Mouse (Mus musculus): ENCODE measurements around the gene Afmid. TPM values are rescaled to one million over a fixed set of nuclear protein-coding genes. Genes with fewer than 3 reads are reported as not detected.
A peak's percentile ranks its signal among the peaks of the same experiment; 100 is the strongest.

Gene Afmid
- polyA plus RNA-seq, 1 experiment from 2014 or later = 15.4 TPM

DNA sequence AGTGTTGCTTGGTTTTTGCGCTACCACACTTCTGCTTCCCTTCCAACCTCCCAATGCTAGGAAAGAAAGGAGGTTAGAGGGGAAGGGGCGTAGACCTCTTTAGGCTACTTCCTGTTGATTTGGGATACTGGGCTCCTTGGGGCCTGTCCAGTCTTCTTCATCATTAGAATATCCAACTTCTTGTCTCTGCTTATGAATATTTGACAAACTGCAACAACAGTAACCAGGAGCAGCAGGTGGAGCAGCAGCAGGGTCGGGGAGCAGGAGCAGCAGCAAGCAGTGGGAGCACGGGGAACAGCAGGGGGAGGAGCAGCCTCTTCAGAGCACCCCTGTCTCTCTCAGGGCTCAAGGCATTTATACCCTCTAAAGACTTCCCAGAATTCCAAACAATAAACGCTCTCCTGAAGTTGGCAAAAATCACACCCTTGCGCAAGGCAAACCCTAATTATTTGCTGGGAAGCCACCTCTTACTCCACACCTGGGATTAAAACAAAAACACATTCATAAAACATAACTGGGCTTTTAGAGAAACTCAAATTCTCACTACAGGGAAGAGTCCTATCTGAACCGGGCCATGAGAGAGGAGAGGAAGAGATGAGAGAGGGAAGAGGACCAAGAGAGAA is 22.0 kb downstream of the Afmid start:
- H3K4me2 ChIP-seq (ENCODE audit: low read depth, low read length) = peak overlapping the region; percentile 98
- H3K27ac ChIP-seq (ENCODE audit: low read length) = peak overlapping the region; percentile 95
- H3K4me3 ChIP-seq (ENCODE audit: low read depth, low read length) = peak overlapping the region; percentile 87
- no peaks in the 10 kb centered on the region for H3K27me3 ChIP-seq (ENCODE audit: control insufficient read depth, insufficient read depth, low read depth, low read length)
- H3K36me3 ChIP-seq (ENCODE audit: control insufficient read depth, insufficient read depth) = peaks cover 15% of the 10 kb centered on the region
- peaks cover 41% of the 10 kb centered on the region for H3K4me1 ChIP-seq (ENCODE audit: control insufficient read depth, low read depth, low read length)
- H3K9me3 ChIP-seq (replicated peaks; ENCODE audit: control insufficient read depth, low read length) = no peaks in the 10 kb centered on the region
- 64% methylated on average over 7 of the region's 7 CpGs for WGBS (ENCODE audit: insufficient replicate concordance)
- H3K9ac ChIP-seq (ENCODE audit: low read depth, low read length) = peak overlapping the region; percentile 91
- ATAC-seq (ENCODE audit: low read depth) = no peak

DNA sequence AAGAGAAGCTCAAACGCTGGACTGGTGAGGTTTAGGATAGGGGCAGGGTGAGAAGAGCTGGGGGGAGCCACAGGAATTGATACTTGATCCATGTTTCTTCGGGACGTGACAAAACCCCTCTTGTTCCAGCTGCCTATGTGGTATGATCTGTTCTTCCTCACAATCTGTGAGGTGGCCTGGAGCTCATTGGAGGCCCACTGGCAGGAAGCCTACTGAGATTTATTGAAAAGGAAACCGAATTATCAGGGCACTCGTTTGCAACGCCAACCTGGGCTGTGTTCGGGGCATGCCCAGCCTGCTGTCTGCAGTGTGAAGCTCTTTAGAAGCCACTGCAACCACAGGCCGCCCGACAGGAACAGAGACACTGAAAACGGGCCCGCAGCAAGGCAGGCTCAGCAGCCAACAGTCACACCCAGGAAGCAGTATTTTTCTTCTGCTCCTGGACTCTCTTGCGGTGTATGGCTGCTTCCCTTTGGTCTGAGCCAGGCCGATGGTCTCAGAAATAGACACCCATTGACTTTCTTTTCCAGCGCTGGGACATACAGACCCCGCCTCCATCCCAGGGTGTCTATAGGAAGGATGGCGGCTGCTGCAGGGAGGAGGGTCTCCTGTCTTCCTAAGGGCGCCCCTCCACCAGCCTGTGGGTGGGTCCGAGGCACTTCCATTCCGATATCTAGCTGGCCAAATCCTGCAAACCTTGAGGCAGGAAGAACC is 22.7 kb downstream of the Afmid start:
- peaks cover 22% of the 10 kb centered on the region for H3K36me3 ChIP-seq (ENCODE audit: control insufficient read depth, insufficient read depth)
- H3K4me1 ChIP-seq (ENCODE audit: control insufficient read depth, low read depth, low read length) = peaks cover 41% of the 10 kb centered on the region
- 7% methylated on average over 19 of the region's 19 CpGs for WGBS (ENCODE audit: insufficient replicate concordance)
- ATAC-seq (ENCODE audit: low read depth) = peak; percentile 22
- H3K9me3 ChIP-seq (replicated peaks; ENCODE audit: control insufficient read depth, low read length) = no peaks in the 10 kb centered on the region
- no peaks in the 10 kb centered on the region for H3K27me3 ChIP-seq (ENCODE audit: control insufficient read depth, insufficient read depth, low read depth, low read length)
- H3K9ac ChIP-seq (ENCODE audit: low read depth, low read length) = peak overlapping the region; percentile 91
- H3K27ac ChIP-seq (ENCODE audit: low read length) = peak overlapping the region; percentile 95
- H3K4me3 ChIP-seq (ENCODE audit: low read depth, low read length) = peak overlapping the region; percentile 87
- H3K4me2 ChIP-seq (ENCODE audit: low read depth, low read length) = peak overlapping the region; percentile 98

- WGBS (ENCODE audit: insufficient replicate concordance) = under 1% methylated on average over 51 of the region's 51 CpGs
- ATAC-seq (ENCODE audit: low read depth) = peak; percentile 87
- H3K9me3 ChIP-seq (replicated peaks; ENCODE audit: control insufficient read depth, low read length) = no peaks in the 10 kb centered on the region
- peaks cover 41% of the 10 kb centered on the region for H3K4me1 ChIP-seq (ENCODE audit: control insufficient read depth, low read depth, low read length)
- peak within 1 kb of the TSS; percentile 91 for H3K9ac ChIP-seq (ENCODE audit: low read depth, low read length)
- peak within 1 kb of the TSS; percentile 98 for H3K4me2 ChIP-seq (ENCODE audit: low read depth, low read length)
- peak within 1 kb of the TSS; percentile 87 for H3K4me3 ChIP-seq (ENCODE audit: low read depth, low read length)
- peak within 1 kb of the TSS; percentile 95 for H3K27ac ChIP-seq (ENCODE audit: low read length)
- no peaks in the 10 kb centered on the region for H3K27me3 ChIP-seq (ENCODE audit: control insufficient read depth, insufficient read depth, low read depth, low read length)
- H3K36me3 ChIP-seq (ENCODE audit: control insufficient read depth, insufficient read depth) = peaks cover 29% of the 10 kb centered on the region
These were observed 23.4 kb downstream of the Afmid start, which contains the start of gene Birc5 for GRCm38 (mm10) chr11:117848985-117849671. Gene Birc5 (plus strand): TSS chr11:117849251.

GRCm38 (mm10) chr11:117852875-117853274 is 27.2 kb downstream of the Afmid start:
- H3K9me3 ChIP-seq (replicated peaks; ENCODE audit: control insufficient read depth, low read length) = no peaks in the 10 kb centered on the region; the same call in 1 of the 2 replicates
- H3K4me3 ChIP-seq (ENCODE audit: low read depth, low read length) = no peak overlapping the region
- no peak for ATAC-seq (ENCODE audit: low read depth)
- 81% methylated on average over 3 of the region's 3 CpGs for WGBS (ENCODE audit: insufficient replicate concordance)
- no peak overlapping the region for H3K4me2 ChIP-seq (ENCODE audit: low read depth, low read length)
- H3K27me3 ChIP-seq (ENCODE audit: control insufficient read depth, insufficient read depth, low read depth, low read length) = no peaks in the 10 kb centered on the region
- peaks cover 64% of the 10 kb centered on the region for H3K36me3 ChIP-seq (ENCODE audit: control insufficient read depth, insufficient read depth)
- no peak overlapping the region for H3K27ac ChIP-seq (ENCODE audit: low read length)
- H3K4me1 ChIP-seq (ENCODE audit: control insufficient read depth, low read depth, low read length) = peaks cover 23% of the 10 kb centered on the region
- no peak overlapping the region for H3K9ac ChIP-seq (ENCODE audit: low read depth, low read length)

- H3K27me3 ChIP-seq (ENCODE audit: control insufficient read depth, insufficient read depth, low read depth, low read length) = peaks cover 2% of the 10 kb centered on the region
- peaks cover 14% of the 10 kb centered on the region for H3K4me1 ChIP-seq (ENCODE audit: control insufficient read depth, low read depth, low read length)
- no peak overlapping the region for H3K4me3 ChIP-seq (ENCODE audit: low read depth, low read length)
- WGBS (ENCODE audit: insufficient replicate concordance) = 89% methylated on average over 9 of the region's 9 CpGs
- no peak overlapping the region for H3K27ac ChIP-seq (ENCODE audit: low read length)
- H3K36me3 ChIP-seq (ENCODE audit: control insufficient read depth, insufficient read depth) = peaks cover 68% of the 10 kb centered on the region
- H3K9me3 ChIP-seq (replicated peaks; ENCODE audit: control insufficient read depth, low read length) = no peaks in the 10 kb centered on the region; the same call in 1 of the 2 replicates
- no peak overlapping the region for H3K4me2 ChIP-seq (ENCODE audit: low read depth, low read length)
- H3K9ac ChIP-seq (ENCODE audit: low read depth, low read length) = no peak overlapping the region
- no peak for ATAC-seq (ENCODE audit: low read depth)
These were observed 28.5 kb downstream of the Afmid start for GRCm38 (mm10) chr11:117854241-117854640.

DNA sequence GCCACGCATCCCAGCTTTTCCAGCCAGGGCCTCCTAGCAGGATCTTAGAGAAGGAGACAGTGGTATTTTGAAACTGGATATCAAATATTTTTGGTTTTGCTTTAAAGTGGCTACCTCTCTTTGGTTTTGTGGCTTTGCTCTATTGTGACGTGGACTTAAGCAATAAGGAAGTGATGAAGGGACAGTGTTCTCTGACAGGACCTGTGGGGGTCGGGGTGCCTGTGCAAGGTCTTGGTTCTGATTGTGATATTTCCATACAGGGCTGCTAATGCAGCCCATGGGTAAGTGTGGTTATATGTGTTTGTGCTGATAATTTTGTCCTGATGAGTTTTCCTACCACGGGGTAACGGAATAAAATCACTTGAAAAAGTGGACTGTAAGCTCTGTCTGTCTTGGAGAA is 29.6 kb downstream of the Afmid start:
- Histone ChIP-seq H3K27me3 (ENCODE audit: control insufficient read depth, insufficient read depth, low read depth, low read length) (peaks cover 12% of the 10 kb centered on the region), H3K4me2 (ENCODE audit: low read depth, low read length) (no peak overlapping the region), H3K36me3 (ENCODE audit: control insufficient read depth, insufficient read depth) (peaks cover 68% of the 10 kb centered on the region), H3K4me3 (ENCODE audit: low read depth, low read length) (no peak overlapping the region), H3K9ac (ENCODE audit: low read depth, low read length) (no peak overlapping the region), H3K9me3 (replicated peaks; ENCODE audit: control insufficient read depth, low read length) (no peaks in the 10 kb centered on the region; the same call in 1 of the 2 replicates), H3K27ac (ENCODE audit: low read length) (no peak overlapping the region), H3K4me1 (ENCODE audit: control insufficient read depth, low read depth, low read length) (peaks cover 12% of the 10 kb centered on the region)
- WGBS (ENCODE audit: insufficient replicate concordance) = 86% methylated on average over 5 of the region's 5 CpGs
- no peak for ATAC-seq (ENCODE audit: low read depth)

DNA sequence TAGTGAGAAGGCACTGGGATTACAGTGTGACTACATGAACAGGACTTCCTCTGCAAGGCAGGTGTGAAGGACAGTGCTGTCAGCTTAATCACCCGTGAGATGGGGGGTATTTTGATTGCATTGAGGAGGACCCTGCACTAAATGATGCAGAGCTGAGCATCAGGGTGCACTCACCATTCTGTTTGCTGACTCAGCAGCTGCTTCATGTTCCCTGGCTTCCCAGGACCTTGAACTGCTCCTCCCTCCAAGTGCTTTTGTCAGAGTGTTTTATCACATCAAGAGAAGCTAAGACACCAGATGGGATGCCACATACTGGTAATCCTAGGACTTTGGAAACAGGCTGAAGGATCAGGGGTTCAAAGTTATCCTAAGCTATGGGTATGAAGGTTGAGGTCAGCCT is 30.3 kb downstream of the Afmid start:
- H3K4me1 ChIP-seq (ENCODE audit: control insufficient read depth, low read depth, low read length) = peaks cover 8% of the 10 kb centered on the region
- no peak for ATAC-seq (ENCODE audit: low read depth)
- 78% methylated on average over 1 of the region's 1 CpGs for WGBS (ENCODE audit: insufficient replicate concordance)
- peaks cover 66% of the 10 kb centered on the region for H3K36me3 ChIP-seq (ENCODE audit: control insufficient read depth, insufficient read depth)
- no peak overlapping the region for H3K4me3 ChIP-seq (ENCODE audit: low read depth, low read length)
- H3K9me3 ChIP-seq (replicated peaks; ENCODE audit: control insufficient read depth, low read length) = no peaks in the 10 kb centered on the region; the same call in 1 of the 2 replicates
- peaks cover 18% of the 10 kb centered on the region for H3K27me3 ChIP-seq (ENCODE audit: control insufficient read depth, insufficient read depth, low read depth, low read length)
- no peak overlapping the region for H3K4me2 ChIP-seq (ENCODE audit: low read depth, low read length)
- H3K27ac ChIP-seq (ENCODE audit: low read length) = no peak overlapping the region
- H3K9ac ChIP-seq (ENCODE audit: low read depth, low read length) = no peak overlapping the region

DNA sequence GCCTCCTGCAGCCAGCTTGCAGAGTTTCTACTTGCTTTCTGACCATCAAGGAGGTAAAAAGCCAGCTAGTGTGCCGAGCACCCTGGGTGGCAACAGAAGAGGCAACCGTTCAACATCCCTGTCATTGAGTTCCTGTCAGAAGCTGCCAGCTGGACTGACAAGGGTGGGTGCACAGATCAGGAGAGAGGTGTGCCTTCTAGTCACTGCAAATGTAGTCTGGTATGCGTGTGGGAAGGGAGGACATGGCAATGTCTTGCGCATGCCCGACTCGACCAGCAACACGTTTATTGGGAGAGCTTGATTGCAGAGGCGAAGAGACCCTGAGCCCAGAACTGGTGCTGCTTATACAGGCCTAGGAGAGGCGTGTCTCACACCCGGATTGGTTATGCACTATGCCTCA is 31.7 kb downstream of the Afmid start:
- Histone ChIP-seq H3K4me3 (ENCODE audit: low read depth, low read length) (no peak overlapping the region), H3K4me2 (ENCODE audit: low read depth, low read length) (no peak overlapping the region), H3K9ac (ENCODE audit: low read depth, low read length) (no peak overlapping the region), H3K27ac (ENCODE audit: low read length) (no peak overlapping the region), H3K4me1 (ENCODE audit: control insufficient read depth, low read depth, low read length) (no peaks in the 10 kb centered on the region), H3K36me3 (ENCODE audit: control insufficient read depth, insufficient read depth) (peaks cover 55% of the 10 kb centered on the region), H3K9me3 (replicated peaks; ENCODE audit: control insufficient read depth, low read length) (no peaks in the 10 kb centered on the region; the same call in 1 of the 2 replicates), H3K27me3 (ENCODE audit: control insufficient read depth, insufficient read depth, low read depth, low read length) (peaks cover 30% of the 10 kb centered on the region)
- ATAC-seq (ENCODE audit: low read depth) = no peak
- WGBS (ENCODE audit: insufficient replicate concordance) = 91% methylated on average over 10 of the region's 10 CpGs
